Mouse (Mus musculus) ES-Bruce4 (cell line): ENCODE measurements around the gene March5.

Experiments
- CTCF ChIP-seq: IDR thresholded peaks from one replicate; pipeline ENCODE4 v1.8.1; 2011; ENCODE audit warnings: low read depth, low read length
- POLR2A ChIP-seq: IDR thresholded peaks from one replicate; pipeline ENCODE4 v1.8.1; 2011; ENCODE audit warnings: low read length; ENCODE audit not compliant: insufficient read depth

- TF ChIP-seq CTCF (no peak), POLR2A (no peak)
Observed at GRCm38 (mm10) chr19:37199889-37200288, 7.5 kb upstream of the March5 start.
